Mouse (Mus musculus) lung, postnatal 0 days (tissue): Measurements from ENCODE around the gene Dirc2.

Experiments
- CTCF ChIP-seq: IDR thresholded peaks from 2 replicates; pipeline ENCODE4 v1.5.1; 2016; ENCODE audit warnings: antibody characterized with exemption, mild to moderate bottlenecking
- EP300 ChIP-seq: IDR thresholded peaks from 2 replicates; pipeline ENCODE4 v1.6.1; 2016; ENCODE audit warnings: antibody characterized with exemption, mild to moderate bottlenecking, control low read depth

- TF ChIP-seq CTCF (no peak), EP300 (no peak)
These were observed 44.6 kb downstream of the Dirc2 start for GRCm38 (mm10) chr16:35724561-35724960.
